15 mouse cellular contexts compared by ENCODE assay signal in genomic region chr17:14476707-14477106, GRCm38 (mm10).
A peak's percentile ranks its signal among the peaks of the same experiment; 100 is the strongest.
DNase-seq lines count a peak whose midpoint lies in the region; ATAC-seq and TF ChIP-seq lines count a peak whose summit lies in the region.
"Had no signal": no experiment of that assay in that cellular context is flagged by ENCODE, and none has a peak within 500 bp of the region (broad histone marks: within the 10 kb centered on the region; RNA-seq: fewer than 3 reads in every experiment).

No protein-coding gene starts in this region.

- no peak overlapping the region for H3K27ac ChIP-seq in hindbrain, embryonic 15.5 days (replicated peaks)
- no peak overlapping the region for H3K27ac ChIP-seq in hindbrain, embryonic 10.5 days
- H3K27ac ChIP-seq in midbrain, embryonic 12.5 days (replicated peaks), result no peak overlapping the region
- no peak overlapping the region for H3K27ac ChIP-seq in midbrain, embryonic 16.5 days (ENCODE audit: low read length)
- H3K27ac ChIP-seq in embryonic facial prominence, embryonic 14.5 days (replicated peaks; ENCODE audit: low read depth, low read length), result peak overlapping the region; percentile 59
- no peak overlapping the region for H3K27ac ChIP-seq in gastrocnemius, adult 2 months
- H3K27ac ChIP-seq: liver, embryonic 12.5 days; midbrain, embryonic 10.5 days had no signal

- H3K36me3 ChIP-seq in hindbrain, embryonic 15.5 days, result no peaks in the 10 kb centered on the region
- no peaks in the 10 kb centered on the region for H3K36me3 ChIP-seq in hindbrain, embryonic 10.5 days
- no peaks in the 10 kb centered on the region for H3K36me3 ChIP-seq in midbrain, embryonic 12.5 days
- H3K36me3 ChIP-seq in midbrain, embryonic 16.5 days (ENCODE audit: control insufficient read depth, insufficient read depth, low read length), result no peaks in the 10 kb centered on the region
- H3K36me3 ChIP-seq in embryonic facial prominence, embryonic 14.5 days (ENCODE audit: control insufficient read depth, insufficient read depth, low read length), result no peaks in the 10 kb centered on the region
- H3K36me3 ChIP-seq: G1E; liver, embryonic 12.5 days; midbrain, embryonic 10.5 days had no signal

- H3K4me3 ChIP-seq in hindbrain, embryonic 15.5 days, result no peak overlapping the region
- no peak overlapping the region for H3K4me3 ChIP-seq in hindbrain, embryonic 10.5 days
- H3K4me3 ChIP-seq in midbrain, embryonic 12.5 days, result no peak overlapping the region
- H3K4me3 ChIP-seq in midbrain, embryonic 16.5 days (ENCODE audit: low read depth, low read length), result no peak overlapping the region
- no peak overlapping the region for H3K4me3 ChIP-seq in embryonic facial prominence, embryonic 14.5 days (ENCODE audit: low read depth, low read length)
- no peak overlapping the region for H3K4me3 ChIP-seq in gastrocnemius, adult 2 months
- H3K4me3 ChIP-seq: liver, embryonic 12.5 days; midbrain, embryonic 10.5 days had no signal

- TF ChIP-seq CTCF in gastrocnemius, adult 2 months (IDR thresholded peaks at IDR 0.05), result no peak

- no peaks in the 10 kb centered on the region for H3K27me3 ChIP-seq in hindbrain, embryonic 15.5 days
- 0 out of 2 replicates have a peak, but pooled peaks cover 6% of the 10 kb centered on the region for H3K27me3 ChIP-seq in hindbrain, embryonic 10.5 days (ENCODE audit: insufficient read depth, poor library complexity, severe bottlenecking)
- no peaks in the 10 kb centered on the region; the same call in none of the 2 replicates for H3K27me3 ChIP-seq in midbrain, embryonic 12.5 days
- no peaks in the 10 kb centered on the region for H3K27me3 ChIP-seq in midbrain, embryonic 16.5 days (ENCODE audit: control insufficient read depth, insufficient read depth, low read depth, low read length)
- H3K27me3 ChIP-seq in embryonic facial prominence, embryonic 14.5 days (replicated peaks; ENCODE audit: control insufficient read depth, insufficient read depth, low read length), result no peaks in the 10 kb centered on the region

- 83% methylated on average over 12 of the region's 12 CpGs for WGBS in hindbrain, embryonic 15.5 days
- 69% methylated on average over 12 of the region's 12 CpGs for WGBS in hindbrain, embryonic 10.5 days
- WGBS in midbrain, embryonic 12.5 days, result 89% methylated on average over 12 of the region's 12 CpGs
- WGBS in midbrain, embryonic 16.5 days, result 93% methylated on average over 12 of the region's 12 CpGs
- WGBS in embryonic facial prominence, embryonic 14.5 days, result 59% methylated on average over 12 of the region's 12 CpGs

- no peaks in the 10 kb centered on the region for H3K4me1 ChIP-seq in hindbrain, embryonic 15.5 days (replicated peaks)
- peaks cover 12% of the 10 kb centered on the region for H3K4me1 ChIP-seq in hindbrain, embryonic 10.5 days (replicated peaks)
- H3K4me1 ChIP-seq in midbrain, embryonic 12.5 days, result 0 out of 2 replicates have a peak, but pooled peaks cover 9% of the 10 kb centered on the region
- no peaks in the 10 kb centered on the region for H3K4me1 ChIP-seq in midbrain, embryonic 16.5 days (ENCODE audit: control insufficient read depth, insufficient read depth, low read length)
- peaks cover 24% of the 10 kb centered on the region for H3K4me1 ChIP-seq in embryonic facial prominence, embryonic 14.5 days (ENCODE audit: control insufficient read depth, insufficient read depth, low read length)
- H3K4me1 ChIP-seq: liver, embryonic 12.5 days had no signal

- intact Hi-C loops in gastrocnemius, adult 2 months (cut with DNase I), result no loop called here

- no peak overlapping the region for H3K9ac ChIP-seq in hindbrain, embryonic 15.5 days
- H3K9ac ChIP-seq in midbrain, embryonic 12.5 days (replicated peaks), result no peak overlapping the region
- no peak overlapping the region for H3K9ac ChIP-seq in midbrain, embryonic 16.5 days (ENCODE audit: low read depth, low read length)
- no peak overlapping the region for H3K9ac ChIP-seq in embryonic facial prominence, embryonic 14.5 days (ENCODE audit: low read depth, low read length)
- H3K9ac ChIP-seq: forebrain, postnatal 0 days; liver, embryonic 12.5 days had no signal

- 0 out of 2 replicates have a peak, but pooled peaks have one; percentile 27 for ATAC-seq in hindbrain, embryonic 15.5 days (ENCODE audit: low FRiP score, low read depth)
- peak; percentile 12; the same call in 1 of the 2 replicates for ATAC-seq in midbrain, embryonic 12.5 days (ENCODE audit: low FRiP score, low read depth)
- no peak for ATAC-seq in midbrain, embryonic 16.5 days
- no peak for ATAC-seq in embryonic facial prominence, embryonic 14.5 days (ENCODE audit: low read depth)
- ATAC-seq: forebrain, postnatal 0 days; liver, embryonic 12.5 days had no signal

- no peaks in the 10 kb centered on the region for H3K9me3 ChIP-seq in hindbrain, embryonic 15.5 days
- no peaks in the 10 kb centered on the region for H3K9me3 ChIP-seq in hindbrain, embryonic 10.5 days
- H3K9me3 ChIP-seq in midbrain, embryonic 12.5 days, result no peaks in the 10 kb centered on the region
- no peaks in the 10 kb centered on the region for H3K9me3 ChIP-seq in midbrain, embryonic 16.5 days (replicated peaks; ENCODE audit: control insufficient read depth, low read length, poor library complexity, severe bottlenecking)
- no peaks in the 10 kb centered on the region for H3K9me3 ChIP-seq in embryonic facial prominence, embryonic 14.5 days (ENCODE audit: control insufficient read depth, low read length)
- H3K9me3 ChIP-seq: G1E; liver, embryonic 12.5 days; midbrain, embryonic 10.5 days had no signal

- no peak for DNase-seq in hindbrain, embryonic 10.5 days (ENCODE audit: low spot score)
- DNase-seq in embryonic facial prominence, embryonic 14.5 days (ENCODE audit: low spot score), result no peak
- peak; percentile 25 for DNase-seq in yolk sac, embryonic 10.5 days (ENCODE audit: low spot score)
- DNase-seq in gastrocnemius, adult 2 months, result no peak
- DNase-seq: adrenal gland, postnatal 36 days; cerebellum, postnatal 10 days; forebrain, postnatal 0 days; gastrocnemius, postnatal 36 days; heart, postnatal 10 days had no signal

- no peak overlapping the region for H3K4me2 ChIP-seq in hindbrain, embryonic 15.5 days
- H3K4me2 ChIP-seq in midbrain, embryonic 12.5 days (replicated peaks), result no peak overlapping the region
- H3K4me2 ChIP-seq in midbrain, embryonic 16.5 days (ENCODE audit: low read length), result no peak overlapping the region
- no peak overlapping the region for H3K4me2 ChIP-seq in embryonic facial prominence, embryonic 14.5 days (ENCODE audit: low read depth, low read length)
- H3K4me2 ChIP-seq: liver, embryonic 12.5 days had no signal

Comparison
In these comparisons a context has a peak if more than half of its experiments do, and no peak if none do; other contexts are left out.
1. ATAC-seq: peak in hindbrain, embryonic 15.5 days (single experiment) and midbrain, embryonic 12.5 days (single experiment); none in midbrain, embryonic 16.5 days (single experiment) and embryonic facial prominence, embryonic 14.5 days (single experiment).